Mouse (Mus musculus) retina, adult 2 months (tissue): ENCODE results near the gene Sde2.
A peak's percentile ranks its signal among the peaks of the same experiment; 100 is the strongest.

ENCODE experiments used
- DNase-seq: peaks from one replicate; pipeline ENCODE4 v3.0.0-alpha.2; 2012; ENCODE audit warnings: low read depth, low spot score

Sde2 gene

DNA sequence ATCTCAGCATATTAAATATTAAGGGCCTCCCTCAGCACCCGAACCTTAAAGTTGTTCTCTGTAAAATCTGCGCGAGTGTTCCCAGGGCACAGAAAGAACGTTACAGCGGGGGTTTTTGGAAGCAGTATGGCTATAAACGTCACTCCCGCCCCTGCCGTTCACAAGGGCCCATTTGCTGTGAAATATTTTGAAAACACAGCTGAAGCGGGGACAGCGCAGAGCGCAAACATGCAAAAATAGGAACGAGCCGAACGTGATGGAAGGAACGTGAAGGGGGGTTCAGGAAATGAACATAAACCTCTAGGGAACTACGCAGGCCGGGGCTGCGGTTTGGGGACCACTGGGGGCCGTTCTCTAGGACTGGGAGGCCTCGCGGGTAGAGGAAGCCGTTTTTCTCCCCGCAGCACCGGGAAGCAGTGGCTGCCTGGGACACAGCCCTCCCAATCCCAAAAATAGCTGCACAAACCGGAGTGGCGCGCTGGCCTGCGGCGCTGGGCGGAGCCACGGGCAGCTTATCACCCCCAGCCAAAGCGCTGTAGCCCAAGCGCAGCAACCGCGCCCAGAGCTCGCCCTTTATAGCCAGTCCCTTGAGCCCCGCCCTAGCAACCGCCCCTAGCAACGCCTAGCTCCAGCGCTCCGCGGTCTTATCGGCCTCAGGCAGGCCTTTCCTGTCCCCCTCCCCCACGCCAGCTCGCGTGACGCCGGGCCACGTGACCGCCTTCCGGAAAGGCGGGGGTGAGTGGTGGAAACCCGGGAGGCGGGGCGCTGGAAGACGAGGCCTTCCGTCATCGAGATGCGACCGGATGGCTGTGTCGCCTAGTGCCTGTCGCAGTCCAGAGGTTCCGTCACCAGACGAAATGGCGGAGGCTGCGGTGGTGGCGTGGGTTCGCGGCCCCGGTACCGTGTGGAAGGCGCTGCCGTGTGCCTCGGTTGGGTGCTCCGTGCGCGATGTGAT, at the start of gene Sde2:
TSS of gene Sde2 (plus strand) at position 812 of the 955 bp plus-strand sequence.
- peak; percentile 100 for DNase-seq

DNA sequence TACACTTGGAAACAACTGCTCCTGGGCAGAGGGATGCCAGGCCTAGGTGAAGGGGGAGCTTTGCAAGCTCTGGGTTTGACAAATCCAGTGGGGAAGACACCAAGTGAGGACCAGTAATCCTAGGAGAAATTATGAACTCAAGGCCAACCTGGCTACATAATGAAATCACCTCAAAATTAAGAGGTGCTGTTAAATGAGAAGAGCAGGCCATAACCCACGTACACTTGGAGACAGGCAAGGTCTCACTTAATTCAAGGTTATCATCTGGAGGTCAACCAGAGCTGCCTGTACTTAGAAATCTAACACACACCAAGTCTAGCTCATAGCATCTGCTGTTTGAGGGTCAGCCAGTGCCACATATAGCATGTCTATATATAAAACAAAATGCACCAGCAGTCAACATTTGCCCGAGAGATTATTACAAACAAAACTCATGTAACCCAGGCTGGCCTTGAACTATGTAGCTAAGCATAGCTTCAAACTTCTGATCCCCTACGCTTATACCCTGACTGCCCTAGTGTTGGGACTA, 49.4 kb upstream of the Sde2 start:
- no peak for DNase-seq

DNA sequence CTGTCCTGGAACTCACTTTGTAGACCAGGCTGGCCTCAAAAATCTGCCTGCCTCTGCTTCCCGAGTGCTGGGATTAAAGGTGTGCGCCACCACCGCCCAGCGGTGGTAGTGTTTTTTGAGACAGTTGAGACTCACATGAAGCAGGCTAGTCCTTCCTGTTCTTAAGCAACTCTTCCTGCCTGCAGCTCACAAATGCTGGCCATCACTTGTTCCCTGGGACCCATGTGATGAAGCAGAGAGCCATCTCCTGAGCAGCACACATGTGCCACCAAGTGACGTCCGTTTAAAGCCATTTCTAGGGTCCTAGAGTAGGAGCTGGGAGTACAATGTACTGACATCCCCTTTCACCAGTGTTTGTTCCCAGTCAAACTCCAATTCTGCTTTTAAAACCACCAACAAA, 47.0 kb upstream of the Sde2 start:
- DNase-seq = no peak

DNA sequence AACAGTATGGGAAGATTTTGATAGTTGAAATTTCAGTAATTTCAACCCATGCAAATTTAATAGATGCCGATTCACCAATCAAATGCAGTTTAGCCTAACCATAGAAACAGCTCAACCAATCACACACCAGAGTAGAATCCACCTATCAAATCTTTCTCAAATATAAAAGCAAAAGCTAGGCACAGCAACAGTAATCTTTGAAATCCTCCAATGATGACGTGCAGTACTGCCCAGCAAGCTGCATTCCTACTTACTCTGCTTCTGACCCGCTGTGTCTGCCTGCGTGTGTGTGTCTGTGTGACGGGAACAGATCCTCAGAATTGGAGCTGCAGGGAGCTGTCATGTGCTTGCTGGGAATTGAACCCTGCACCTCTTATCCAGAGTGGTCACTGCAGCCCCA, 42.1 kb upstream of the Sde2 start:
- no peak for DNase-seq

DNA sequence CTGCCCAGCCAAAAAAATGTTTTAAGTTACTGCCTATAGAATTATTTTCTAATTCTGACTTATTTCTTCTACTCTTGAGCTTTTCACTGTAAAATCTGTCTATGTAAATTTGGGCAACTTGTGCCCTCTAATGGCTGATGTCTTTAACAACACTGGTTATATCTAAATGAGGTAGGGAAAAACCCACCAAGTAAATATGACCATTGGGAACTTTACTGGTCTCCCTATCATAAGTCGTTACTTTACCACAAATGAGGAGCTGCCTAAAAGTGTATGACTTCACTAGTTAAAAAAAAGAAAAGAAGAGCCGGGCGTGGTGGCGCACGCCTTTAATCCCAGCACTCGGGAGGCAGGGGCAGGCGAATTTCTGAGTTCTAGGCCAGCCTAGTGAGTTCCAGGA, 40.0 kb upstream of the Sde2 start:
- no peak for DNase-seq

DNA sequence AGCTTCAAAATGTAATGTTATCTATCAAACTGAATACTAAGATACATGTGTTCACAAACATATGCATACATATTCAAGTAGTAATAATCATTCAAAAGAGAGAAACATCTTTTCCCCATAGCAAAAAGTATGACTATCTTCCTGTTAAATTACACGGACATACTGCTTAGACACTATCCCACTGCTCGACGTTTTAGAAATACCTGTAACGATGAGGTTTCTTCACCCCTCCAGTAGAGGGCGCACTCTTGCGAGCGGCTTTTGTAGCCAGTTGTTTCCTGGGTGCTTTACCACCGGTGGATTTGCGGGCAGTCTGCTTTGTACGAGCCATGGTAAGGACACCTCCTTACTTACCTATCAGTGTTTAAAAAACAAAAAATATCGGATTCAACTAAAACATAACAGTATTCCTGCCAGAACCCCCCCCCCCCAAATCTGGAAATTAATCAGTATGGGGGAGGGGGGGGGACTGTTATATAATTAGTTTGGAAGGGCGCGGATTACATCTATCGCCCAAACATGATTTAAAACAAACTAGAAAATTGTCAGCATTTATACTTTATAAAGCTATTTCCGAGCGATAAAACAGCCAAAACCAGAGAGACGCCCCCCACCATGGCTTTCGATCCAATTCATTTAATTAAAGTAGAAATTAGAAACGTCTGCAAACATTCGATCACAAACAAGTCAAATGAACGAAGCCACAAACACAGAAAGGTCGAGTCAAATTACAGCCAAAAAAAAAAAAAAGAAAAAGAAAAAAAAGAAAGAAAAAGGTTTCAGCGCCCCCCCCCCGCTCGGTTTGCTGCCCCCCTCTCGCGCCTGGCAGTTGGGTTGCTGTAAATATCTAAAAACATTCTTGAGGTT, 39.1 kb upstream of the Sde2 start:
- no peak for DNase-seq

DNA sequence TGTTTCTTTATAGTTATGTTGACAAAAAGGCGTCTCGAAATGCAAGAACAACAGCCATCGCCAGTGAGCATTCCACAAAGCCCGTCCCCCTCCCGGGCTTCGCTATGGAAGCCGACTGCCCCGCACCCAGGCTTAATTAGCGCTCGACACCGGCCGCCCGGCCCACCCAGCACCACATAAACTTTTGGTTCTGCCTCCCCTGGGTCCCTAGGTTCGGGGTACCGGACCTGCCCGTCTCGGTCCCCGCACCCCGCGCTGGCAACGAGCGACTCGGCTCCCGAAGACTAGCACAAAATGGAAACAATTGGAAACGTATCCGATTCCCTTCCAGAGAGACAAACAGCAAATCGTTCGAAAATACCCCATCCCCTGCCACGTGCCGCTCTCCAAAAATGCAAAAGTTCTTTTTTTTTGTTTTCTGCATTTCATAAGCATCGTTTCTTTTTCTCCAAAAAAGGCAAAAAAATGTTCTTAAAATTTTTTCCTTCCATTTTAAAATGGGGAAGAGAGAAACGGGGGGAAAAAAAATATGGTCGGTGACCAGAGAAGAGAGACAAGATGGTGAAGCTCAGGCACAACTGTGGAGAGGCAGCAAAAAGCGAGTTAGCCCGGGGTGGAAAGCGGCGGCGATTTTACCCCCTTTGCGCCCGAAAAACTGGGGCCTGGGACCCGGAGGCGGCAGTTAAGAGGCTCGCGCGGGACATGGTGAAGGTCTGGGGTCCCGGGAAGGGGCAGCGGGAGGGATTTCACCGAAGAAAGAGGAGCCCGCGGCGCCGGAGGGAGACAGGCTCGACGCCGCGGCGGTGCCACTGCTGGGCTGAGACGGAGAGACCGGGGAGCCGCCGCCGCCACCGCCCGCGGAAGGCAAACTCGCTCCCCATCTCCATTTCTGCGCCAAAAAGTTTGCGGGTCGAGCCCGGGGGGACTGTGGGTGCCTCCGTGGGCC, 38.2 kb upstream of the Sde2 start:
- DNase-seq = no peak

DNA sequence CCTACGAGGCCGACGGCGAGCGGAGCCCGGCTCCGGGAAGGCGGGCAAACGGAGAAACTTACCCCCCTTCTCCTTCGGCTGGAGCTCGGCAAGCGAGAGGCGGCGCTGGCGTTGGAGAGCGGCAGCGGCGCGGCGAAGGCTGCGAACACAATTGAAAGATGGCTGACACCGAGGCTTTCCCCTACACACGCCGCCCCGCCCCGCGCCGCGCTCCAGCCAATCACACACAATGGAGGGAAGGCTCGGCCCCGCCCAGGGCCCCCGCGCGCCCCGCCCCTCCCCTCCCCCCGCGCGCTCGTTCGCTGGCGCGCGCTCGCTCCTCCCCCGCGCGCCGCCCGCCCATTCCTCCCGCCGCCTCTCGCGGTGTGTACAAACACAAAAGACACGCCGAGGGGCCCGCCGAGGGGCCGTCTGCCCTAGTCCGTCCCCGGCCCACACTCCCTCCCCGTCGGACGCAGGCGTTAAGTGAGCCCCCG, 37.5 kb upstream of the Sde2 start:
- DNase-seq = peak; percentile 89

DNA sequence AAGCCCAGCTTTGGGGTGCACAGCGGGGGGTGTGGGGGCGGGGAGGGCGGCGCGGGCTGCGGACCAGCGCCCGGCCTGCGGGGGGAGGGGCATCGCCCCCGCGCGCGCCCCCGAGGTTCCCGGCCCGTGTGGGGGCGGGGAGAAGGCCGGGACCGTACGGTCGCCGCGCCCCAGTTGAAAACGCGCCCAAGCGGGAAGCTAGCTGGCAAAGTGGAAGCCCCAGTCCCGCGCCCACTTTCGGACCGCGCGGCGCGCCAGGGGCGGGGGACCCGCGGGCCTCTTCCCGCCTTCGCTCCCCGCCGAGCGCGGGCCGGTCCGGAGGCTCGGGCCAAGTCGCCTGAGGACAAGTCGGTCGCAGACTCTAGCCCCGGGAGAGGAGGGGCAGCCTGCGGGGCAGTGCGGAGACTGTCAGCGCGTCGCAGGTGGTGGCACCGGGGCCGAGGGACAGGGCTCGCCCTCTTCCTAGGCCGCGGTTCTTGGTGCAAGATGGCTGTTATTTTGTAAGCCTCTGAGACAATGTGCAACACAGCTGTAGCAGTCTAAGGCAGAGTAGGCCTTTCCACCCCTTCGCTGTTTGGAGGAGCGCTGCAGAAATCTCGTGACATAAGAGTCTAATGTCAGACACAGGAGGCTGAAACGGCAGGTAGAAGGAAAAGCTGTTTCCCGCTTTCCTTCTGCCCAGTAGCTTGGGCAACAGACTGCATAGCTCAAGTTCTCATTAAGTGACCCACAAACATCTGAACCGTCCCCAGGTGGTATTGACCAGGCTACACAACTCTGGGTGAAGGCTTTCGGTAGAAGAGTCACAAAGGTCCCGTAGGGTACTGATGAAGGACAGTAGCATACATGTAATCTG, 36.8 kb upstream of the Sde2 start, which contains the start of gene H3f3a:
TSS of gene H3f3a (minus strand) at position 59 of the 856 bp plus-strand sequence.
- DNase-seq = no peak

DNA sequence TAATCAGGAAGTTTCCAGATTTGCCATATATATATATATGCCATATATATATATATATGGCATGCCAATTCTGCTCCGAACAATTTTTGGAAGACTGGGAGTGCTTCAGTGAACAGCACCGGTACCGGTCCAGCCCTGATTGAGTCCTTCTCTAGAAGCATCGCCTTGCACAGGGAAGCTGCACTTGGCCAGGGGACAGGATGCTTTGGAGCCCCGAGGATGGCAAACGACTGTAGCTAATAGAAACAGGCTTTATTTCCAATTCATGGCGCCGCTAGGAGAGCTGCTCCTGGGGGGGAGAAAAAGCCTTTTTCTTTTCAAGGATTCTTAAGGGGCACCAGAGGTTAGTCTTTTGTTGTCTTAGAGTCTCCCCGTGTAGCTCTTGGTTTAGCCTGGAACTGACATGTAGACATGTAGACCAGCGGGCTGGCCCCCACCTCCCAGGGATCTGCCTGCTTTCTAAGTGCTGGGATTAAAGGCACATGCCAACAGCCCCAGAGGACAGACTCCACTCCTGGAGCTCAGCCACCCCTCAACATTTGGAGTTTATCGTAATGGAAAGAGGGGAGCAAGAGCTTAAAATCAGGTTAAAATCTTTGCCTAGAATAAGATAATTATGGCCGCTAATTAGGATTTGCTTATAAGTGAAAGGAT, 35.4 kb upstream of the Sde2 start:
- DNase-seq = no peak

DNA sequence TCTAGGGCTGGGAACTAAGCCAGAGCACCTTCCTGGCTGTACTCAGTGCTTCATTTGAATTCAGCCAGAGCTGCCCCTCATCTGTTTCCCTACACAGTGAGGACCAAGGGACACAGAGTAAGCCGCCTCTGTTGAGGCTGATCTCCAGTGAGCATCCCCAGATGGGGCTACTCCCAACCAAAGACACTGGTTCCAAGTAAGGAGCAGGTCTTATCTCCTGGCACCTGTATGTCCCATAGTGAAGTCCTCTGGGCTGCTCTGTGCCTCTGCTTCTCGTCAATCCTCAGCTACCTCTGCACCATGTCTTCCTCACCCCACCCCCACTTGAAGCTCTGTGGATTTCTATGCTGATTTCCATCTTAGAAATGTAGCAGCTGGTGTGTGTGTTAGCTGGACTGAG, 32.9 kb upstream of the Sde2 start:
- DNase-seq = no peak

DNA sequence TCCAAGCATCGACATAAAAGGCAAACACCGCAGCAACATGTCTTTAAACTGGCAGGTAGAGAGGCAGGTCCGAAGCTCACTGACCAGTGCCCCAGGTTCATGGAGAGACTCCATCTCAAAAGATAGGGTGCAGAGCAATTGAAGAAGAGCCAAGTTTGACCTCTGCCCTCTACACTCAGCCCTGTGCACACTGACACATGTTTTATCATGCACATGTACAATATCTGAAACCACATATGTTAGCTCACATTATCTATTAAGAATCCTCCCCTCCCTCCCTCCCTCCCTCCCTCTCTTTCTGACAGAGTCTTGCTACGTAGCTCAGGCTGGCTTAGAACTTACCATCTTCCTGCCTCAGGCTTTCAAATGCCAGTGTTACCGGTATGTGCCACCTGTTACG, 29.8 kb upstream of the Sde2 start:
- DNase-seq = no peak

DNA sequence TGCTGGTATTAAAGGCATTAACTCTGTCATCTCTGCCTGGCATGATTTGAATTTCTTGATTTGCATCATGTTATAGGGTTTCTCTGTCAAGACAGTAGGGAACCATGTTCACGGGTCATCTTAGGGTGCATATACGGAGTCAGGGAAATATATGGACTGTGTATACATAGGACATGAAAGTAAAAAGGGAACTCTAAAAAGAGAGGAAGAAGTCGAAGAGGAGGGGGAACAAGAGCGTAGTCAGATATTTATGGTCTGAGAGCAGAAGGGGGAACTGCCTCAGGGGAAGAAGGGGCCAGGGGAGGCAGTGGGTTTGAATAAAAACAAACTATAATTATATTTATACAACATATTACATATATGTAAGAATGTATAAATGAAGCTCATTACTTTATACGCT, 28.7 kb upstream of the Sde2 start:
- DNase-seq = no peak

DNA sequence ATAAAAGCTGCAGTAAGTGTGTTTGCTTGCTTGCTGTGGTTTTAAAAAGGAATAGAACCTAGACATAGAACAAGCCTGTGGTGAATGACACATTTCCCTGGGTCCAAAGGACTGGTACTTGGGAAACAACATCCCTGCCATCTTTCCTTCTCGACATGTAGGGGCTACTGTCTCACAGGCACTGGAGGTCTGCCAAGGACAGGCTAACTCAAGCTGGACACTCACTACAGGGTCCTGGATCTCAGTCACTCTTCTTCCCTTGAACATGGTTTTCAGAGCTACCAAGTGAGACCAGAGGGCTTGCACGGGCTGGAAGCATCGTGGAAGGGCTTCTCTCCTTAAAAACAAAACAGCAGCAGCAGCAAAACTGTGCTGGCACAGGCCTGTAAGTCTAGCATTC, 27.2 kb upstream of the Sde2 start:
- no peak for DNase-seq

DNA sequence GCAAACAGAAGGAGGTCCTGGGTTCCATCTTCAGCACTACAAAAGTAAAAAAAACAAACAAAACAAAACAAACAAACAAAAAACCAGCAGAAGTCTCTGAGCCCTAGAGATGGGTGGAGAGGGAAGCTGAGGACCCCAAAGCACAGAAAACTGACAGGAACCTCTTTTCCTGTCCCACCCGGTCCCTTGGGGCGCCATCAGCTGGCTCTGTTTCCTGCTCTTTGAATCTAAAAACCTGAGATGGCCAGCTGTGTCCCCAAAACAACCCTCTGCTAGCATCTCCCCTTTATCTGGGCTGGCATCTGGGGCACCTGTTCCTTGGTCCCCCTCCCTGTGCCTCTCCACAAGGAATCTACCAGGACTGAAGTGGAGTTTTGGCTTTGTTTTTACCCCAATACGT, 26.2 kb upstream of the Sde2 start:
- no peak for DNase-seq

DNA sequence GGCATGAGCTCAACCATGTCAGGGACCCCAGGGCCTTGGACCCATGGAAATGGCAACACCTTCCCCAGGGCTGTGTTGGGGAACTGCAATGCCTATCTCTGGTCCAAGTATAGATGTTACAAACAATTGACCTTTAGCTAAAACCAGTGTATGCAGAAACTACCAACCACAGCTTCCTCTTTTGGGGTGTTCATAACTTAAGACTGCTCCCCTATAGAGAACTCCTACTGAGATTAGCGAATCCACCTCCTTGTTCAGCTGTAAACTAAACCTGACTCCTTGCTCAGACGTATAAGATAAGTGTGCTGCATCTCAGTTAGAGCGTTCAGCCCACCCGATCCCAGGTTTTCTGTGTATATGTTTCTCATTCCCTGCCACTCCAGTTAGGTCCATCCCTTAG, 24.3 kb upstream of the Sde2 start:
- DNase-seq = no peak

DNA sequence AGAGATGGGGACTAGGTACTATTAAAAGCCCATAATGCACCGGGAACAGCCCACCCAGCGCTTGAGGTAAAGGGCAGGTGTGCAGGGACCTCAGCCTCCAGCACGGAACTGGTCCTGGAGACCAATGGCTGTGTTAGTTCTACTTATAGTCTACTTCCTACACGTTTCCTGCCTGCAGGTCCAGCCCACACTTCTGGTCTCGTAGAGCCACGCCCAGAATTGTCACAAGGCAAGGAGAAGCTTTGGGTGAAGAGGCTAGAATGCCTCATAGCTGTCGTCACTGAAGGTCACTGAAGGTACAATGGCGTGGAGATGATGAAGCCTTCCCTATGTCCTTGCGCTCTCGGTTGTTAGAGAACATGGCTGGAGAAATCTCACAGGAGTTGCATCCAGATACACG, 21.2 kb upstream of the Sde2 start:
- DNase-seq = no peak

DNA sequence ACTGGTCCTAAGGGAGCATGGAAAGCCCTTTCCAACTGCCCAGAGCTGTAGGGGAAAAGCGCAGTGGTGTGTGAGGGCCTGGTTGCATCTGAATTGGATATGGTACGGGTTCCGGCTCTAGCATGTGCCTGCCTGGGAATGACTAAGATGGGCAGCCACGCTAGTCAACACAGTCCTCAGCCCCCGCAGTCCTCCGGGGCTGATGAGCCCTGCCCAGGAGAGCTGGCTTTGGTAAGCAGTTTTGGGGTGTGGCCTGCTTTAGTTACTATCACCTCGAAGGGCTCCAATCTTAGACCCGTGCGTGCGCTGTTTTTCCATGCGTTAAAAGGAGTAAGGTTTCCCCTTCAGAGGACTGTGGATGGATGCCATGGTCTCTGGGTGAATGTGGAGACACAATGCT, 20.8 kb upstream of the Sde2 start:
- no peak for DNase-seq

DNA sequence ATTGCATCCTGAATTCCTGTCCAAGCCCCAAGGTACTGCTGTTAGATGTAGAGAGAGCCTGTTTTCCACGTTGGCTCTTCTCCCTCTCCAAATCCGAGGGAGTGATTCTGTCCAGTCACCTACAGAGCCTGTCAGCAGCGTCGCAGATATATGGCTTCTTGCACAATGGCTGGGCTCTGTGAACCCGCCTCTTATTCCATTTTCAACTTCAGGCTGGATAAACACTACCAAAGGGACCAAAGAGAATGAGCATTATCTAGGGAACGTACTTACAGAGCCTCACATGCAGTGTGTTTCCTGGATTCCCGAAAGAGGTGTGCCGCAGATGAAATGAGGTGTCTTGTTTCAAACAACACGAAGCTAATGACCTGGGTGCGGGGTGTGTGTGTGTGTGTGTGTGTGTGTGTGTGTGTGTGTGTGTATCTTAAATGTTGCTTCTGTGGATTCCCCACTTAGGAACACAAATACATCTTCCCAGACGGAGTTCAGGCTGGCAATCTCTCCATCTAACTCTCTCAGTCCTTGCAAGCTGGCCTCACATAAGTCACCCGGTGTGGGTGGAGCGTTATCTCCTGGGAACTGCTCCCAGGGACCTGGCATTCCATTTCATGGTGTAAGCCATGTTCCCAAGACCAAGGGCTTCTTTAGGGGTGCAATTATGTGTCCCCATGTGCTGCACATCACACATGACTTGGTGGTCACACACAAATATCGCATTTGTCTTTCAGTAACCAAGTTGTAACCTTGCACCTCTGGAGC, 20.2 kb upstream of the Sde2 start:
- DNase-seq = no peak
